Mouse (Mus musculus) CD8-positive naive resting alpha-beta T cell, adult 2 months (primary cell): ENCODE results near the gene Psmg3.

Experiments
- DNase-seq, 2 experiments: peaks; one replicate each; pipeline ENCODE4 v3.0.0; 2022; ENCODE audit warnings: low read depth in 2 of 2, low spot score in 2 of 2

Gene Psmg3

DNA sequence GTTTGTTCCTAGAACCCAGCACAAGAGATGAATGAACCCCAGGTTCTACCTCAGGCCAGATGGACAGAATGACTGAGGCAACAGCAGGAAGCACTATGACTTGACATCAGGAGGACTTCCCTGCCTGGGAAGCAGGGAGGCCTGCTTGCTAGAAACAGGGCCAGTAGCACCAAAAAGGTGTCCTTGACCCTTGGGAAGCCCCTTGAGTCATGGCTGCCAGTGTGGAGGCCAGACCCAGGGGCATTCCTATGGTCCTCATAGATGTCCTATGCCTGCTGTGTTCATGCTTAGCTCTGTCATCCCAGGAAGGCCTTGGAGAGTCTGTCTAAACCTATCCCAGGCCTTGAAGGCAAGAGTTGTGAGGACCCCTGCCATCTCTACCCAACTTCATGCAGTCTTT lies 10.2 kb downstream of the Psmg3 start:
- no peak for DNase-seq

DNA sequence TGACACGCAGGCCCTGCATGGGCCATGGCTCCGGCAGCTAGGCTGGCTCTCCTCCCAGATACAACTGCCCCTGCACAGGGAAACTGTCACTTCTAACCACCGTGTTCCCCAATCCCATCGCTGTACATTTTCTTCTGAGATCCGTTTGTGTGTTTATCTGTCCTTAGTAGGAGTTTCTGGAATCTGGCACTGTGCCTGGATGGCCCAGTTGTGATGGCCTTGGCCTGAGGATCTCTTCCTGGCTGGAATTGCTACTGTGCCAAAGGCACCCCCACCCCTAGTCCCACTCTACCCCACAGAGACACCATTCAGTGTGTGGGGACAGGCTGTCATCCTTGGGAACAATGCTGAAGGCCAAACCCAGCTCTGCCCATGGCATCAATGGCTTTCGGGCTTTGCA lies 10.7 kb downstream of the Psmg3 start:
- DNase-seq: no peak

DNA sequence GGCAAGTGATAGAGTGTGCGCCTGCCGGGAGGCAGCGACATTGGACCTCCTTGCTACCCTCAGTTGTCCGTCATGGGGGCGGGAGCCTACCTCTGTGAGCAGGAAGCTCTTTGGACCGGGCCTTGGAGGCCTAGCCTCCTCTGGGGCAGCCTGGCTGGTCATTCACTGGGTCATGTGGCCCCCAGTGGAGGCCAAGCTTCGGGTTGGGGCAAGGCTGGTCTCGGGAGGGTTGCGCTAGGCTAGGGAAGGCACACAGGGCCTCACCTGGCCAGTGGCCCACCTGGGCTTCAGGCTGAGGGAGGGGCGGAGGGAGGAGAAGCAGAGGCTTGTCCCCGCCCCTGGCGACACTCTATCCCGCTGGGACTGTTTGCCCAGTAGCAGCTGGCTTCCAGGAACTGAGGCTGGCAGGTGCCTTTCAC lies 12.7 kb downstream of the Psmg3 start:
- DNase-seq: no peak

DNA sequence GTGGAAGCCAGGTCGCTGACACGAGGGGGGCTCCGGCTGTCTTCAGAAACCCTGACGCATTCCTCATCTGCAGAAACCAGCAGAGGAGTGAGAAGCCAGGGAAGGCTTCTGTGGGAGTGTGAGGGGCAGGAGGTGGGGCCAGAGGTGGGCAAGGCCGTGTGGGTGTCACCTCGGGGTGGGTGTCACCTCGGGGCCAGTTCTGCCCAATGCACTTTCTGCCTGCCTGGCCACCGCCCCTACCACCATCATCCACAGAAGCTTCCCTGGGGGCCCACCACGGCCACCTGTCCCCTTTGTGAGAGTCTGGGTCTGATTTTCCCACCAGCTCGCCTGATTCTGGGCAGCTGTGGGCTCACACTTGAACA lies 13.6 kb downstream of the Psmg3 start:
- DNase-seq: no peak

DNA sequence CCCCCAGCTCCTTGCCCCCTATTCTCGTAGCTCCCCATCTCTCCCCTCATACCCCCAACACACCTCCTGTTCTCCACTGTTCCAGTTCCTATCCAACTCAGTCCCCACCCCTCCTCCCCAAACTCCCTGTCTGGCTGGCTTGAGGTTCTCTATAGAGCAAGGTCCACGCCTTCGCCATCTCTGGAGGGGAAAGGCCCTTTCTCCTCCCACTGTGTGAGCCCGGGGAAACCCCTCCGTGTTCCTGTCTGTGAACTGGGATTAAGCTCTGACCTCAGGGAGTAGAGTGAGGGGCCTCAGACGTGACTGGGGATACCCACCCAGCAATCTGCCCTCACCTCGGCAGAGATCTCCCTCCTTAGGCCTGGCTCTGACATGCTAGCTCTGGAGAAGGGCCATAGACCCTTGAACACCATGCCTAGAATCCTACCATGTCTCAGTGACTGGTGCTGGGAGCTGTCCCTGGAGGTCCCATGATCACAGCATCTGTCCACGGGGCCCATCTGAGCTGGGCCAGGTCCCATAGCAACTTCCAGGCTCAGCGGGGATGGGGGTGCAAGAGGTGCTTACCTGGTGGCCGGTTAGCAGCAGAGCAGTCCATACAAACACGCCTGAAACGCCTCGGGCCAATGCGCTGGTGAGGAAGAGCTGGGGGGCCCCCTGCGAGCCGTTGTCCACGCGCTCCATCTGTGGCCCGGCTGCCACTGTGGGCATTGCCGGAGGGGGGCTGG lies 14.1 kb downstream of the Psmg3 start:
- no peak for DNase-seq

DNA sequence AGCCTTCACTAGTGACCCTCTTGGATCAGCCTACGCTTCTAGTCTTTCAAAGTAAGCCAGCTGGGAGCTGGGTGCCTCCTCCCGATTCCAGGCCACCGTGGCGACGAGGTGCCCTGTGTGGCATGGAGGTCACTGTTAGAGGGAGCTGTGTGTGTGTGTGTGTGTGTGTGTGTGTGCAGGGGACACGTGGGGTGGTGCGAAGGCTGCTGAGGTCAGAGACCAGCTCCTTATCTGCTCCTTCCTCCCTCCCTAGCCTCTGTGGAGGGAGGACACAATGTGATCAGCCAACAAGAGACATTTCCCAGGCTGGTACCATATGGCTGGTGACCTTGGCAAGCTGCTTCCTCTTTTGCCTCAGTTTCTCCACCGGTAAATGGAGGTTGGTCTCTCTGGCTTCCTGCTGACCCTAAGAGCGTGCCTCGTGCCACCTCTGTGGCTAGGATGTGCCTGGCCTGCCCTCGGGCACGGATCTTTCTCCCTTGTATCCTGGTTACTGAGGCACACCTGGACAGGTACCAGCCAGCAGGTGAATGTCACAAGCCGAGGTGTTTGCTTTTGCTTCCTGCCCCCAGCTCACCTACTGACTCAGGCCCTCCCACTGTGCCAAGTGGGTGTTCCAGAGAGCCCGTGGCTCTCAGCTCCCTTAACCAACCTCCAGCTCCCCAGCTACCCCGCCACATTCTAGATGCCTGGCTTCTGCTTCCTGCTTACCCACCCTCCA lies 14.8 kb downstream of the Psmg3 start:
- DNase-seq: no peak

DNA sequence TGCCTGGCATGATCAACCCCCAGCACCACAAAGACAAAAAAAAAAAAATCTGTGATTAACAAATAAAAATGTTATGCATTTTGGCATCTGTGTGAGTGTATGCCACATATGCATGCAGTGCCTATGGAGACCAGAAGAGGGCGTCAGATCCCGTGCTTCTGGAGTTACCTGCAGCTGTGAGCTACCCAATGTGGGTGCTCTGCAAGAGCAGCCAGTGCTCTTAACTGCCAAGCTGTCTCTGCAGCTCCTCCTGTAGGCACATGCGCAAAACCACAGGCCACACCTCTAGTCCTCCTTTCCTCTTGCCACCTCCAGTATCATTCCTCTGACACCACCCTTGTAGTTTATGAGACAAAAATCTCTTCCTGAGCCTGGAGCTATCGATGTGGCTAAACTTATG lies 17.3 kb downstream of the Psmg3 start:
- DNase-seq: no peak

DNA sequence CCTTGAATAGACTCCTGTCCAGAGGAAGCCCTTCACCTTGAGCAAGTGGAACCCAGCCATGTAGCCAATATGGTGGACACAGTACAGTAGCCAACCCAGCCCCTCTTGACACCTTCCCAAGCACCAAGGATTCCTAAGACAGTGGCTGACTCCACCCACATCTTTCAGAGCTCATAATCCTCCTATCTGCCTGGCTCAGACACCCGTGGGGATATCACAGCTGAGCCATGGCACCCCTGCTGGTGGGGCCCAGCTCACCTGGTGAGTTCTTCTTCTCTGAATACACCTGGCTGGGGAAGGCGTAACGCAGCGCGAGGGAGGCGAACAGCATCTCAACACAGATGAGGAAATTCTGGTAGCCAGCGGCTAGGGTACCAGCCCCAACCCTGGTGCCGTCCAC lies 20.8 kb downstream of the Psmg3 start:
- no peak for DNase-seq

DNA sequence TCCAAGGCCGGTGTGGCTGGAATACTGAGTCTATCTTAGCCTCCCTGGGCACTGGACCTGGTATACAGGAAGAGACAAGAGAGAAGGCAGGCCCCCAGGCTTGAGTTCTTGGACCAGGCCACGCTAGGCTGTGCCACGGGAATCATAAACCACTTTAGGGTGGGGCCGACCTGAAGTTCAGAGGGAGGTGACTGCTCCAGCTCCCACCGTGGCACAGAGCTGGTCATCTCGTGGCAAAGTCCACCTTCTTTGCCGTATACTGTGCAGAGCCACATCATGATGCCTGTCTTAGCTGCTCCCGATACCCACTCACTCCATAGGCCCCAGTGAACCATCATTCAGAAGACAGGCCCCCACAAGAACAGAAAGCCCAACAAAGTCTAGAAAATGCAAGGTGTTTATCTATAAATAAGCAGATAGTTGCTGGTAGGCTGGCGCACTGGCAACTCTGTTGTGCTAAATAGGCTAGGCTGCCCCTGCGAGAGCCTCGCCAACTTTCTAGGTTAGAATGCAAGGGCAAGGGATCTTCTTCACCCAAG lies 22.0 kb downstream of the Psmg3 start:
- DNase-seq: no peak

DNA sequence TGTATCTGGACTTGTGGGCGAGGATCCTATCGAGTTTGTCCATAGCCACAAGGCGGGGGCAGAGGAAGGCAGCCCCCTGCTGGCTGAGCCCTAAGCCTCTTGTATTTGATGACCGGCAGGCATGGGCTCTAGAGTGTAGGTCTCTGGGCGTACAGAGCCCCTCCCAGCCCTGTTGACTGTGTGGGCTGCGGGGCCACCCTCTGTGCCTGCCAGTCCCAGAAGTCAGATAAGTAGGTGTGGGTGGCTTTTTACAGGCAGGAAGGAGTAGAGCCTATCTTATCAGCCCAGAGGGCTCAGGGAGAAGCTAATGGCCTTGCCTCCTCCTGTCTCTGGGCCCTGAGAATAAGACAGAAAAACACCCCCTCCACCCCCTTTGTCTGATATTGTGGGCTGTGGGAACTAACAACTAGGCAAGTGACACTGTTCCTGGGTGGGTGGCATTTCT lies 22.6 kb downstream of the Psmg3 start:
- DNase-seq: no peak

DNA sequence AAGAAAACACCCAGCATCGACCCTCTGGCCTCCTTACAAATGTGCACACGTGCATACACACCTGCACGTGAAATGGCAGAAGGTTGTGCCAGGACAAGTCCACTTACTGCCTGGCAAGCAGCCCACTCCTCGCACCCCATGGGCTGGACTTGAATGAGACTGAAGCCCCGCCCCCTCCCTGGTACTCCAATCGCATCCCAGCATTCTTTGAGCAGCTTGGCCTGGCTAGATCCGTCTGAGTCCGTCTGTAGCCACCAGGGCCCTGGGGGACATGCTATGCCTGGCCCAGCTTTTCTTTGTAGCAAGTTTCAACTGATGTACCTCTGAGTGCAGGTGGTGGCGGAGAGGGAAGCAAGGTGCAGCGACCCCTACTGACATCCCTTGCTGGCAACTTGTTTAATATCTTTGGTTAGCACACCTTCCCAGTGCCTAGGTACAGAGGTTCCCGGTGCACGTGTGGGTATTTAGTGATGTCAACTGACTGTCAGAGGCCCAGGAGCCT lies 23.0 kb downstream of the Psmg3 start:
- DNase-seq: peak in 1 of 2 experiments; percentile 27

DNA sequence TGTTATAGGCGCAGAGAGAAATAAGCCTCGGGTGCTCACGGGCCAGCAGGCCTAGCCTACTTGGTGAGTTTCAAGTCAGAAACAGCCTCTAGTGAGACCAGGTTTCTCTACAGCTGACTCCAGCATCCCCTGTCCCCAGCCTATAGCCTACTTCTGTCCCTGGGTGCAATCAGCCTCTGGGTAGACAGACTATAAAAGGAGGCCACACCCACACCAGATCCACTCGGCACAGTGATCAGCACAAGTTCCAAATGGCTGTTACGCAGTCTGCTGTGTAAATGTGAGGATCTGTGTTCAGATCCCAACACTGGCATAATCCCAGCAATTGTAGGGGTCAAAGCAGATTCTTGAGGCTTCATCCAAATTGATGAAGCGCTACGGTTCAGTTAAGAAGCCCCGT lies 23.5 kb downstream of the Psmg3 start:
- no peak for DNase-seq

DNA sequence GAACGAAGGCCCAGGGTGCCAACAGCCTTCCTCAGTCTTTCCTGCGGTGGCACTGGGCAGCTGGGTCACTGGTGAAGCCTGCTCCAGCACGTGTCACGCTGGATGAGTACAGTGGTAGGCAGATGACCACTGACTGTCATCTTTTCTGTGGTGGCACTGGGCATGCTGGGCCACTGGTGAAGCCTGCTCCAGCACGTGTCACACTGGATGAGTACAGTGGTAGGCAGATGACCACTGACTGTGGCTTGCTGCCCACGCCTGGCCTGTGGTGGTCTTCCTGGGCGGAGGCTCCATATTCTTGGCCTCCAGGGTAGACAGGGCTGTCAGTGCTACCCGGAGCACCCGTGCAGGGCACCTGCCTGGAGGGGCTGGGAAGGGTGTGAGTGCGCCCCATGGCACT lies 24.8 kb downstream of the Psmg3 start:
- no peak for DNase-seq

DNA sequence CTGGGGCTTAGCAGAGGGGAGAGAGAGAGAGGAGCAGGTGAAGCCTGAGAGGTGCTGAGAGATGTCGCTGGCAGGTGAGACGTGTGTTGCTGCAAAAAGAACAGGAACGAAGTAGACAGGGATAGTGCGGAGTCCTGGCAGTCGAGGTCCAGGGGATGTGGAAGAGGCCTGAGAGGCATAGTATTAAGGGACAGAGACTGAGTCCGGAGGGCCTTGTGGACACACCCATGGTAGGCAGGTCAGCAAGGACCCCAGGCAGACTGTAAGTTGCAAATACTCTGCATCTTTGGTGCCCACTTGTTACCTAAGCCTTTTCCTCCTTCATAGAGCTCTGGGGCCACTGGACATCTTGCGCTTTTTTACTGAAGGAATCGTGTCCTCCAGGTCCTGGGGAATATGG lies 25.5 kb downstream of the Psmg3 start:
- no peak for DNase-seq

DNA sequence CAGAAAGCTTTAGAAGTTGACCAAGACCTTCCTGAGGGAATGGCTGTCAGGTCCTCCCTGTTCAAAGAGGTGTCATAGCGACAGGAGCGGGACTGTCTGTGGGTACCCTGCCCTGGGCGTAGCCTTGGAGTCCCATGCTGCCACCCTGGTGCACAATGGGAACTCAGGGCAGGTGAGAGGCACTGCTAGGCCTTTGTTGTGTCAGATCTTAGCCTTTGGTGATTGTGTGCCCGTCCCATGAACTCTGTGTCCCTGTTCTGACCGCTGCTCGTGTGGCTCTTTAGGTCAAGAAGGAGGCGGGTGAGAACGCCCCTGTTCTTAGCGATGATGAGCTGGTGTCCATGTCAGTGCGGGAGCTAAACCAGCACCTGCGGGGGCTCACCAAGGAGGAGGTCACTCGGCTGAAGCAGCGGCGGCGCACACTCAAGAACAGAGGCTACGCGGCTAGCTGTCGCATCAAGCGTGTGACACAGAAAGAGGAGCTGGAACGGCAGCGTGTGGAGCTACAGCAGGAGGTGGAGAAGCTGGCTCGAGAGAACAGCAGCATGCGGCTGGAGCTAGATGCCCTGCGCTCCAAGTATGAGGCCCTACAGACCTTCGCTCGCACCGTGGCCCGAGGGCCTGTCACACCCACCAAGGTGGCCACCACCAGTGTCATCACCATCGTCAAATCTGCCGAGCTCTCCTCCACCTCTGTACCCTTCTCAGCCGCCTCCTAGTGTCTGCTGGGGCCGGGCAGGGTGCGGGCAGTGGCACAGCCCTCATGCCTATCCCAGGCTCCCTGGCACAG lies 26.7 kb downstream of the Psmg3 start:
- no peak for DNase-seq

DNA sequence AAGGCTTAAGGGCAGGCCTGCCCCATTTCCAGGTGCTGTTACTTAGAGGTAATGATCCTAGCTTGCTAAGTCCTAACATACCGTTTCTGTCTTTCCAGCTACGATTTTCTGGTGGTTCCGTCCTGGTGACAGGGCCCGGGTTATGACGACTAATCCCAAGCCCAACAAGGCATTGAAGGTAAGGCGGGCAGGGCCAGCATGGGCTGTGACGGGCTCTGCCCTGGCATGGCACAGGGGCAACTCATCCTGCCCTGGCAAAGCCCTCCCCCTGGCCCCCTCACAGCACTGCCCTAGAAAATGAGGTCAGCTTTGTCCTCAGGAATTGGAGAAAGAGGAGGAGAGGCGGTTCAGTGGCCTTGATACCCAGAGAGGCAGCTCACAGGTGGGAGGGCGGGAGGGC lies 27.6 kb downstream of the Psmg3 start:
- DNase-seq: no peak

DNA sequence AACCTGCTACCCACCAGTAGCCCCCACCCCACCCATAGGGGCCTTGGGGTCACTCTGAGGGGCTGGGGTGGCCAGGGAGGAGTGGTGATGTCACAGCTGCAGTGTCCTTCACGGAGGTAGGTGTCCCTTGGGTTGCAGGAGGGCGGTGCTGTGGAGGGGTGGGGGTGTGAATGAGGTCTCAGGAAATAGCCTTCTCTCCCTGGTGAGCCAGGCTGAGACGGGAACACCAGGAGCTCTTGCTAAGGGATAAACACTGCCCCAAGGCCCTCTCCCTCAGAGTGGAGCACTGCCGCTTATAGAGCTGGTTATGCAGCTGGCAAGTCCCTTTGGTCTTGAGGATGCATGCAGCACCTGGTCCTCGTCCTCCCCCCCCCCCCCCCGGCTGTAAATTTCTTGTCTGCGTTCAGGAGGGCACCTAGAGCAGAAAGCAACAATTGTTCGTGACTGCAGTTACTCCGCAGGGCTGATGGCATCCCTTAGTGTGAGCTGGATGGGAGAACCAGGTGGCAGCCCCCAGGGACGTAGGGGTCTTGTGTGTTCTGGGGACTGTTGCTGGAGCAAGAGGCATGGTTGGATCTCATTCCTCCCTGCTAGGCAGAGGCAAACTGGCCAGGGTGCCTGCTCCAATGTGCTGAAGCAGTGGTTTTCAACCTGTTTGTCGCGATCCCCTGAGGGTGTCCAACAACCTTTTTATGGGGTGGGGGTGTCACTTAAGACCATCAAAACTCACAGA lies 28.4 kb downstream of the Psmg3 start:
- DNase-seq: no peak

DNA sequence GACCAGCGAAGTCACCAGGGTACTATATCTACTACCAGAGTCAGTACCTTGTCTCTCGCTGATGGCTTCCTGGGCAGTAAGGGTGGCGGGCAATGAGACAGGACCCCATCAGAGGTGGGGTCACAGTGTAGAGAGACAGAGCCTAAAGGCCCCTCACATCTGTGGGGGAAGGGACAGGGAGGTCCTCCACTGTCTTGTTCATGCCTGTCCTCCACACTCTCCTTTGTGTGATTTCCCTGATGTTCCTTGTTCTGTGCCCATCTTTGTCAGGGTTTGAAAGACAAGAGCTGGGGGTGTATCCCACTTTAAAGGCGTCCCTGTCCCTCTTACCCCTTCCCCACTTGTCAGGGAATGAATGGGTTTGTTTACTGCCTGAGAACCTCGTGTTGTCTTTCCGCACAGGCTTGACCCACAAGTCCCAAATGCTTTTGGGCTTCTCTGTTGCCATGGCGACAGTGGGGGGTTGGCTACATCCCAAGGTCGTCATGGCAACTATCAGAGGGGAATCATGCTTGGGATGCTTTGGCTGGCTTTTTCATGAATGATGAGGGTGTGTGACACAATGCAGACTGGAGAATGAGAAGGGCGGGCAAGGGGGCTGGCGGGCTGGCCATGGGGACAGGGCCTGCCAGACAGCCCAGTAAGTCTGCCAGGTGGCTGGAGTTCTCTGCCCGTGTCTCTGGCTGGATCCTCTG lies 29.1 kb downstream of the Psmg3 start:
- DNase-seq: no peak

DNA sequence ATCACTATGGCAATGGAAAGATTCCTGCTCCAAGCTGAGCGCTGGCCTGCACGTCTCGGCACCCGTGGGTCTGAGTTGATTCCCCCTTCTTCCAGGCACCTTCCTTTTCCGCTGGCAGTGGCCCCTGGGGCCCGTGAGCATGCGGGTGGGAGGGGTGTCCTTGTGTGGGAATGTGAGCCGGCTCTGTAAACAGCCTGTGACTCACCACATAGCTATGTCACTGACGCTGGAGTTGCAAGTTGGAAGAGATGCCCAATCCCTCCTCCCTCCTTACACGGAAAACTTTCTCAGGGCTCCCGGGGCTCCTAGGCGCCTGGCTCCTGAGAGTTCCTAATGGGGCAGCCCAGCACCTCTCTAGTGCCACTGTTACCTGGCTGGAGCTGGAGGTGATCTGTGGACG lies 29.8 kb downstream of the Psmg3 start:
- no peak for DNase-seq

DNA sequence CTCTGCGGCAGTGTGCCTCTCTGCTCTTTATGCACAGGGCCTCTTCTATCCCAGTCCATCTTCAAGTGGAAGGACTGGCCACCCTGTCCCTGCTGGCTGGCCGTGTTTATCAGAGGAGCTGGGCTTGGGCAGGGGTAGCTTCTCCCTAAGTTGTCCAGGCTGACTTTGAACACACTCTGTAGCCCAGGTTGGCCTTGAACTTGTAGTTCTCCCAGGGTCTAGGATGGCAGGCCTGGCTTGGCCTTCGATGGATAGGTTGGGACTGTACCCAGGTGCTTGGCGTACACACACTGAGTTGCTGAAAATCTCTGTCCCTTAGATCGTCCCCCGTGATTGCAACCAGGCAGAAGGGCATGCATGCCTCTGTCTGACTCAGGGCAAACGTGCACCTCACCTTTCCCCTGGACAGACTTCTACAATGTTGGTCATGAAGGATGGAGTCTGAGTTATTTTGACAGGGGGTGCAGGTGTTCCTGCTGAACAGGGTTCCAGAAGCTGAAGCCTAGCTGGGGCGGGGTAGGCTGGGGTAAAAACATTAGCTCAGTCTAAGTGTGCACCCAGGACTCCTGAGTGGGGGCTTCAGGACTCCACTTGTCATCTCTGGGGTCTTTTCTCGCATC lies 30.6 kb downstream of the Psmg3 start:
- no peak for DNase-seq
